In the genomic region with DNA sequence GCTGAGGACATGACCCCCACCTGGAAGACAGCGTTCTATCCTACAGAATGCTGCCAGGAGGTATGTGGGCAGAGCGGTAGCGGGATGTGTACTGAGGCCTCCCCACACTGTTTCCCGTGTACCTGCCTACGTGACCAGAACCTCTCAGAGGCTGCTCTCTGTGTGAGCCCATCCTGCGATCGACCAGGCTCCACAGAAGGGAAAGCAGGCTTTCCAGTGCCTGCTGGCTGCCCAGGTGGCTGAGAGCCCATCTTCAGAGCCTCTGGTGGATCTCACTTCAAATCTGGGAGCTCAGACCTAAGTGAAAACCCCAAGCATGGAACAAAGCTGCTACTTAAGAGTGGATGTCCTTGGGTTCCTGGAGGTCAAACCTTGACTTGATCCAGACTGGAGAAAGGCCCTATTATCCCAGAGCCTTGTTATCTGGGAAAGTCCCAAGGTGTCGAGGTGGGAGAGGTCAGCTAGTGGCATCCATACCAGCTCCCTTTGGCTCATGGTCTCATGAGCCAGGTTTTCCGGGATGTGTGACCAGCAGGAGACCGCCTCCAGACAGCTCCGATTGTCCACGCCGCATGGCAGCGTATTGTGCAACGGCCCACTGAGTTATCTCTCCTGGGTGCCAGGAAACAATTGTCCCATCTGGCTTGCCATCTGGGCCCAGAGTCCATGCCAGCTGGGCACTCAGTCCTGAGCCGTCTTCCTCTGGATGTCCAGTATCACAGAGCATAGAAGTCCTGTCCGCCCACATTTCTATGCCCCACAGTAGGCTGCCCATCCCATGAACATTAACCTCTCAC, we compare ENCODE assay signal across 13 mouse cellular contexts.
A peak's percentile ranks its signal among the peaks of the same experiment; 100 is the strongest.
DNase-seq lines count a peak whose midpoint lies in the region; ATAC-seq lines count a peak whose summit lies in the region.
"Had no signal": no experiment of that assay in that cellular context is flagged by ENCODE, and none has a peak within 500 bp of the region (broad histone marks: within the 10 kb centered on the region; RNA-seq: fewer than 3 reads in every experiment).

No protein-coding gene starts in this region.

- no peaks in the 10 kb centered on the region for H3K9me3 ChIP-seq in forebrain, embryonic 14.5 days (replicated peaks; ENCODE audit: control insufficient read depth, low read length)
- H3K9me3 ChIP-seq: embryonic facial prominence, embryonic 10.5 days had no signal

- H3K4me3 ChIP-seq in forebrain, embryonic 14.5 days (ENCODE audit: low read depth, low read length), result no peak overlapping the region
- H3K4me3 ChIP-seq: embryonic facial prominence, embryonic 10.5 days had no signal

- H3K9ac ChIP-seq in forebrain, embryonic 14.5 days (ENCODE audit: low read length), result no peak overlapping the region
- H3K9ac ChIP-seq: liver, postnatal 0 days had no signal

- no peaks in the 10 kb centered on the region for H3K4me1 ChIP-seq in forebrain, embryonic 14.5 days (ENCODE audit: control insufficient read depth, insufficient read depth, low read length)

- H3K27me3 ChIP-seq in forebrain, embryonic 14.5 days (replicated peaks; ENCODE audit: control insufficient read depth, insufficient read depth, low read length), result no peaks in the 10 kb centered on the region

- H3K4me2 ChIP-seq in forebrain, embryonic 14.5 days (ENCODE audit: low read length), result no peak overlapping the region

- no peaks in the 10 kb centered on the region for H3K36me3 ChIP-seq in forebrain, embryonic 14.5 days (ENCODE audit: control insufficient read depth, insufficient read depth, low read length)
- H3K36me3 ChIP-seq: embryonic facial prominence, embryonic 10.5 days had no signal

- peak; percentile 48; the same call in 1 of the 2 replicates for ATAC-seq in forebrain, embryonic 14.5 days
- ATAC-seq: liver, postnatal 0 days had no signal

- DNase-seq in retina, postnatal 1 day, result peak; percentile 65
- DNase-seq in retina, embryonic 14.5 days (ENCODE audit: low spot score), result no peak
- DNase-seq in forebrain, embryonic 14.5 days (ENCODE audit: low spot score), result peak; percentile 33
- DNase-seq in left cerebral cortex, adult 18-20 months (ENCODE audit: low spot score in 2 of 2), result peak; percentile 70 to 75
- DNase-seq in urinary bladder, postnatal 10 days (ENCODE audit: low spot score), result no peak
- DNase-seq in adipocyte (ENCODE audit: low spot score), result no peak
- DNase-seq in heart, adult 9 months (ENCODE audit: low spot score in 2 of 2), result no peak
- DNase-seq: adrenal gland, postnatal 25 days; gastrocnemius, postnatal 25 days; heart, postnatal 4 days; liver, postnatal 0 days; spleen, adult 18-20 months had no signal

- no peak overlapping the region for H3K27ac ChIP-seq in forebrain, embryonic 14.5 days (ENCODE audit: low read depth, low read length)
- H3K27ac ChIP-seq: embryonic facial prominence, embryonic 10.5 days had no signal

- WGBS in forebrain, embryonic 14.5 days, result 84% methylated on average over 17 of the region's 17 CpGs

Comparison
In these comparisons a context has a peak if more than half of its experiments do, and no peak if none do; other contexts are left out.
1. DNase-seq: peak in retina, postnatal 1 day (single experiment), forebrain, embryonic 14.5 days (single experiment) and left cerebral cortex, adult 18-20 months (2 of 2); none in retina, embryonic 14.5 days (single experiment), urinary bladder, postnatal 10 days (single experiment), adipocyte (single experiment) and heart, adult 9 months (0 of 2).